Mouse (Mus musculus) thymus, adult 2 months (tissue): ENCODE data around the gene Efcab12.

Experiments used
- CTCF ChIP-seq: fragments of 200-500 bp; IDR thresholded peaks from 2 replicates; pipeline ENCODE4 v1.5.1; 2012; ENCODE audit warnings: mild to moderate bottlenecking, control low read depth, low read length, moderate library complexity, borderline replicate concordance; ENCODE audit not compliant: control insufficient read depth, poor library complexity, insufficient read depth; ENCODE audit errors: extremely low read depth
- POLR2A ChIP-seq: fragments of 200-500 bp; IDR thresholded peaks from 2 replicates; pipeline ENCODE4 v1.6.1; 2012; ENCODE audit warnings: mild to moderate bottlenecking, low read length, control low read depth, moderate library complexity; ENCODE audit not compliant: control insufficient read depth, poor library complexity, insufficient read depth; ENCODE audit errors: extremely low read depth

- TF ChIP-seq CTCF (no peak), POLR2A (no peak)
These were observed 65.6 kb downstream of the Efcab12 start for GRCm38 (mm10) chr6:115772604-115773003.
